Mouse (Mus musculus) limb, embryonic 10.5 days (tissue): Measurements from ENCODE around the gene Susd3. TPM values are rescaled to one million over a fixed set of nuclear protein-coding genes. Genes with fewer than 3 reads are reported as not detected.

Experiments
- DNase-seq: peaks from one replicate; pipeline ENCODE4 v3.0.0-alpha.2; 2017; ENCODE audit warnings: low spot score
- H3K27ac ChIP-seq: fragments of 300-500 bp; sonication (generic); 2 replicates; pipeline ENCODE4 v1.5.1; 2016; ENCODE audit warnings: mild to moderate bottlenecking
- H3K27me3 ChIP-seq: fragments of 300-500 bp; sonication (generic); 2 replicates; pipeline ENCODE4 v1.6.1; 2016; ENCODE audit warnings: low read depth, mild to moderate bottlenecking; ENCODE audit not compliant: poor library complexity, severe bottlenecking
- H3K36me3 ChIP-seq: fragments of 300-500 bp; sonication (generic); 2 replicates; pipeline ENCODE4 v1.6.1; 2016; ENCODE audit warnings: mild to moderate bottlenecking, moderate library complexity
- H3K4me1 ChIP-seq: fragments of 300-500 bp; sonication (generic); 2 replicates; pipeline ENCODE4 v1.6.1; 2016
- H3K4me3 ChIP-seq: fragments of 300-500 bp; sonication (generic); 2 replicates; pipeline ENCODE4 v1.5.1; 2016; ENCODE audit warnings: mild to moderate bottlenecking, moderate library complexity
- H3K9me3 ChIP-seq: fragments of 300-500 bp; sonication (generic); replicated peaks from 2 replicates; pipeline ENCODE4 v1.6.1; 2016; ENCODE audit warnings: mild to moderate bottlenecking
- WGBS: fragments of 180-500 bp; shearing (Covaris S2); methylation state at CpG from one replicate; pipeline ENCODE4 v1.1.7; 2016; 5-methylcytosine and 5-hydroxymethylcytosine counted together
- polyA plus RNA-seq: library from polyadenylated mRNA; unstranded; fragments of >200 nt; fragmentation: Nextera tagmentation; extraction: Ambion mirVana; gene quantifications from 2 replicates; pipeline ENCODE4 v1.2.1, GENCODE M21; 2016

Susd3 gene
- polyA plus RNA-seq, 1 experiment from 2014 or later: 0.45 TPM

GRCm38 (mm10) chr13:49257819-49258313, 9.4 kb upstream of the Susd3 start:
- Histone ChIP-seq H3K4me1 (peaks cover 18% of the 10 kb centered on the region), H3K4me3 (no peak overlapping the region), H3K9me3 (no peaks in the 10 kb centered on the region), H3K27ac (no peak overlapping the region), H3K36me3 (no peaks in the 10 kb centered on the region), H3K27me3 (0 out of 2 replicates have a peak, but pooled peaks cover 4% of the 10 kb centered on the region)
- WGBS: 79% methylated on average over 3 of the region's 3 CpGs
- no peak for DNase-seq

- H3K4me1 ChIP-seq: peaks cover 18% of the 10 kb centered on the region
- no peaks in the 10 kb centered on the region for H3K9me3 ChIP-seq
- no peak for DNase-seq
- no peak overlapping the region for H3K27ac ChIP-seq
- WGBS: 88% methylated on average over 13 of the region's 13 CpGs
- peaks cover 26% of the 10 kb centered on the region for H3K27me3 ChIP-seq
- H3K36me3 ChIP-seq: no peaks in the 10 kb centered on the region
- H3K4me3 ChIP-seq: no peak overlapping the region
These were observed 4.2 kb upstream of the Susd3 start for GRCm38 (mm10) chr13:49252746-49253145.

GRCm38 (mm10) chr13:49252113-49252512, 3.6 kb upstream of the Susd3 start:
- H3K4me1 ChIP-seq: peaks cover 18% of the 10 kb centered on the region
- no peaks in the 10 kb centered on the region for H3K36me3 ChIP-seq
- 75% methylated on average over 2 of the region's 2 CpGs for WGBS
- no peak overlapping the region for H3K27ac ChIP-seq
- no peak overlapping the region for H3K4me3 ChIP-seq
- no peaks in the 10 kb centered on the region for H3K9me3 ChIP-seq
- DNase-seq: no peak
- peaks cover 32% of the 10 kb centered on the region for H3K27me3 ChIP-seq

- H3K27me3 ChIP-seq: peaks cover 44% of the 10 kb centered on the region
- no peaks in the 10 kb centered on the region for H3K9me3 ChIP-seq
These were observed 2.4 kb upstream of the Susd3 start for GRCm38 (mm10) chr13:49250716-49251517.

GRCm38 (mm10) chr13:49249634-49250033, 1.1 kb upstream of the Susd3 start:
- no peak for DNase-seq
- Histone ChIP-seq H3K9me3 (no peaks in the 10 kb centered on the region), H3K4me3 (no peak overlapping the region), H3K4me1 (peaks cover 17% of the 10 kb centered on the region), H3K36me3 (no peaks in the 10 kb centered on the region), H3K27me3 (peaks cover 57% of the 10 kb centered on the region), H3K27ac (no peak overlapping the region)
- 84% methylated on average over 2 of the region's 2 CpGs for WGBS

More at GRCm38 (mm10) chr13:49250716-49251517, 2.4 kb upstream of the Susd3 start:
- H3K4me3 ChIP-seq: no peak overlapping the region
- H3K36me3 ChIP-seq: no peaks in the 10 kb centered on the region
- no peak overlapping the region for H3K27ac ChIP-seq
- peaks cover 17% of the 10 kb centered on the region for H3K4me1 ChIP-seq
- 36% methylated on average over 4 of the region's 4 CpGs for WGBS
- DNase-seq: no peak

GRCm38 (mm10) chr13:49248923-49249322, 417 bp upstream of the Susd3 start:
- DNase-seq: no peak
- peaks cover 17% of the 10 kb centered on the region for H3K4me1 ChIP-seq
- no peaks in the 10 kb centered on the region for H3K36me3 ChIP-seq
- no peak overlapping the region for H3K27ac ChIP-seq
- H3K27me3 ChIP-seq: peaks cover 60% of the 10 kb centered on the region
- no peaks in the 10 kb centered on the region for H3K9me3 ChIP-seq
- 74% methylated on average over 3 of the region's 3 CpGs for WGBS
- no peak overlapping the region for H3K4me3 ChIP-seq

- peaks cover 17% of the 10 kb centered on the region for H3K4me1 ChIP-seq
- peak; percentile 62 for DNase-seq
- no peaks in the 10 kb centered on the region for H3K9me3 ChIP-seq
- H3K36me3 ChIP-seq: no peaks in the 10 kb centered on the region
- WGBS: 2% methylated on average over 58 of the region's 58 CpGs
- H3K4me3 ChIP-seq: peak overlapping the region; percentile 54
- peaks cover 60% of the 10 kb centered on the region for H3K27me3 ChIP-seq
- H3K27ac ChIP-seq: no peak overlapping the region
These were observed 603 bp downstream of the Susd3 start for GRCm38 (mm10) chr13:49247740-49248466.

GRCm38 (mm10) chr13:49247232-49247739, 1.2 kb downstream of the Susd3 start:
- H3K4me3 ChIP-seq: peak overlapping the region; percentile 54
- H3K27me3 ChIP-seq: peaks cover 60% of the 10 kb centered on the region
- no peak for DNase-seq
- H3K9me3 ChIP-seq: no peaks in the 10 kb centered on the region
- 30% methylated on average over 12 of the region's 12 CpGs for WGBS
- H3K4me1 ChIP-seq: peaks cover 17% of the 10 kb centered on the region
- no peak overlapping the region for H3K27ac ChIP-seq
- H3K36me3 ChIP-seq: no peaks in the 10 kb centered on the region

GRCm38 (mm10) chr13:49246626-49247025, 1.9 kb downstream of the Susd3 start:
- Histone ChIP-seq H3K9me3 (no peaks in the 10 kb centered on the region), H3K4me1 (peaks cover 17% of the 10 kb centered on the region), H3K27ac (no peak overlapping the region), H3K27me3 (peaks cover 60% of the 10 kb centered on the region), H3K4me3 (no peak overlapping the region), H3K36me3 (no peaks in the 10 kb centered on the region)
- no peak for DNase-seq
- WGBS: 71% methylated on average over 2 of the region's 2 CpGs

- H3K9me3 ChIP-seq: no peaks in the 10 kb centered on the region
- no peak overlapping the region for H3K27ac ChIP-seq
- WGBS: 78% methylated on average over 3 of the region's 3 CpGs
- no peak for DNase-seq
- no peak overlapping the region for H3K4me3 ChIP-seq
- H3K36me3 ChIP-seq: no peaks in the 10 kb centered on the region
- peaks cover 17% of the 10 kb centered on the region for H3K4me1 ChIP-seq
- peaks cover 60% of the 10 kb centered on the region for H3K27me3 ChIP-seq
These were observed 2.5 kb downstream of the Susd3 start for GRCm38 (mm10) chr13:49246011-49246410.

GRCm38 (mm10) chr13:49245251-49245650, 3.3 kb downstream of the Susd3 start:
- 66% methylated on average over 4 of the region's 4 CpGs for WGBS
- Histone ChIP-seq H3K9me3 (no peaks in the 10 kb centered on the region), H3K36me3 (no peaks in the 10 kb centered on the region), H3K27ac (no peak overlapping the region), H3K27me3 (peaks cover 60% of the 10 kb centered on the region), H3K4me1 (peaks cover 17% of the 10 kb centered on the region), H3K4me3 (no peak overlapping the region)
- DNase-seq: no peak

GRCm38 (mm10) chr13:49243492-49243891, 5.0 kb downstream of the Susd3 start:
- no peak for DNase-seq
- Histone ChIP-seq H3K27me3 (peaks cover 42% of the 10 kb centered on the region), H3K27ac (no peak overlapping the region), H3K36me3 (no peaks in the 10 kb centered on the region), H3K9me3 (no peaks in the 10 kb centered on the region), H3K4me3 (no peak overlapping the region), H3K4me1 (peaks cover 14% of the 10 kb centered on the region)
- 94% methylated on average over 2 of the region's 2 CpGs for WGBS
